Mouse (Mus musculus): Measurements from ENCODE around the gene Asb3. TPM values are rescaled to one million over a fixed set of nuclear protein-coding genes. Genes with fewer than 3 reads are reported as not detected.
A peak's percentile ranks its signal among the peaks of the same experiment; 100 is the strongest.

The Asb3 gene
- polyA plus RNA-seq, 1 experiment, result 6.4 TPM

- H3K4me3 ChIP-seq (ENCODE audit: insufficient read depth, poor library complexity, severe bottlenecking), result peak within 1 kb of the TSS; percentile 57
- H3K27me3 ChIP-seq (ENCODE audit: control insufficient read depth, insufficient read depth, insufficient read length), result no peaks in the 10 kb centered on the region
- peak within 1 kb of the TSS; percentile 74 for H3ac ChIP-seq (ENCODE audit: control insufficient read depth, insufficient read length, low read depth)
- H3K79me2 ChIP-seq (ENCODE audit: control insufficient read depth, insufficient read depth), result peaks cover 33% of the 10 kb centered on the region
- TF ChIP-seq CEBPB (IDR thresholded peaks at IDR 0.05; ENCODE audit: low read depth) (no peak), FOSL1 (IDR thresholded peaks at IDR 0.05; ENCODE audit: insufficient read depth, low read length, poor library complexity, severe bottlenecking) (no peak), USF1 (IDR thresholded peaks at IDR 0.05; ENCODE audit: low read depth) (no peak), MAX (IDR thresholded peaks at IDR 0.05) (no peak), MYOG (IDR thresholded peaks at IDR 0.05; ENCODE audit: control insufficient read depth, extremely low read depth, insufficient read length) (no peak), CTCF (IDR thresholded peaks at IDR 0.05; ENCODE audit: control insufficient read depth, insufficient read depth, insufficient read length) (no peak), MYOD1 (IDR thresholded peaks at IDR 0.05; ENCODE audit: control insufficient read depth, insufficient read length, low read depth) (no peak)
- peaks cover 6% of the 10 kb centered on the region for H3K36me3 ChIP-seq (ENCODE audit: control insufficient read depth, insufficient read depth)
- H3K79me3 ChIP-seq (ENCODE audit: low read depth), result peaks cover 15% of the 10 kb centered on the region
These were observed 100.8 kb downstream of the Asb3 start, which contains the start of gene Chac2 for GRCm38 (mm10) chr11:30985877-30986624. TSS of gene Chac2 (minus strand) at chr11:30986350.

DNA sequence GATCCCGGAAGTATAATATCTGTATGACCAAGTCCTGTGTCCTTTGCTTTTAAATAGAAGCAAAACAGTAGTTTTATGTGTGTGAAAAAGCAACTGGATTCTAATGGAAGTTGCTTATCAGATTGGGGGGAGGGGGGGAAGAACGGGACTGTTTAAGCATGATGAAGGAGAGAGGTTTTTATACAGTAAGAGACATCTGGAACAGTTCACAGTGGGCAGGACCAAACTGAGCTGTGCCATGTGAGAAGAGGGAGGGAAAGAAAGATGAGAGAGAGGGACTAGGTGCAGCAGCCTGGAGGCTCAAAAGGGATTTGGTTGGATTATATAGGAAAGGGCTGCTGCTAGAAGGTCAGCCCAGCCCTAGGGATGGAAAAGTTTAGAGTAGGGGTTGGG is 101.4 kb downstream of the Asb3 start:
- TF ChIP-seq MYOD1 (IDR thresholded peaks at IDR 0.05; ENCODE audit: control insufficient read depth, insufficient read length, low read depth) (no peak), FOSL1 (IDR thresholded peaks at IDR 0.05; ENCODE audit: insufficient read depth, low read length, poor library complexity, severe bottlenecking) (no peak), MYOG (IDR thresholded peaks at IDR 0.05; ENCODE audit: control insufficient read depth, extremely low read depth, insufficient read length) (no peak), USF1 (IDR thresholded peaks at IDR 0.05; ENCODE audit: low read depth) (no peak), CEBPB (IDR thresholded peaks at IDR 0.05; ENCODE audit: low read depth) (no peak), MAX (IDR thresholded peaks at IDR 0.05) (no peak)
- Histone ChIP-seq H3K4me3 (ENCODE audit: insufficient read depth, poor library complexity, severe bottlenecking) (peak overlapping the region; percentile 57), H3K79me3 (ENCODE audit: low read depth) (peaks cover 15% of the 10 kb centered on the region), H3ac (ENCODE audit: control insufficient read depth, insufficient read length, low read depth) (peak overlapping the region; percentile 18), H3K27me3 (ENCODE audit: control insufficient read depth, insufficient read depth, insufficient read length) (no peaks in the 10 kb centered on the region), H3K36me3 (ENCODE audit: control insufficient read depth, insufficient read depth) (peaks cover 6% of the 10 kb centered on the region), H3K79me2 (ENCODE audit: control insufficient read depth, insufficient read depth) (peaks cover 32% of the 10 kb centered on the region)

DNA sequence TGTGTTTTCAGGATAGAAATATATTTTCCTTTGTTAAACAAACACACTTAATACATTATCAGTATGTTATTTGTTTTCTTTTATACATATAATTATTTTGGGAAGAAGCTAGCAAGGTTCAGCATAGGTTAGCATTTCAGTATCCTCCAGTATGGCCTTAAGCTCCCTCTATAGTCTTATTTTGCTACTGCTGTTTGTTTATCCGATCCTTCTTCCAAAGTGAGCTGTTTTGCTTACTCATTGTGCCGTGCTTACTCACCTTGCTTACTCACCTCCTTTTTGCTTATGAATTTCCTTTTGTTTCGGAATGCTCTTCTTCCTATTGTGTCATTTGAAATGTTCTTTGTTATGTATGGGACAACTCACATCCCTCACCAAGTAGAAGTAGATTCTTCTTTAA is 111.5 kb downstream of the Asb3 start:
- Histone ChIP-seq H3ac (ENCODE audit: control insufficient read depth, insufficient read length, low read depth) (no peak overlapping the region), H3K36me3 (ENCODE audit: control insufficient read depth, insufficient read depth) (no peaks in the 10 kb centered on the region), H3K79me2 (ENCODE audit: control insufficient read depth, insufficient read depth) (no peaks in the 10 kb centered on the region), H3K79me3 (ENCODE audit: low read depth) (no peaks in the 10 kb centered on the region), H3K4me3 (ENCODE audit: insufficient read depth, poor library complexity, severe bottlenecking) (no peak overlapping the region), H3K27me3 (ENCODE audit: control insufficient read depth, insufficient read depth, insufficient read length) (no peaks in the 10 kb centered on the region)
- TF ChIP-seq CEBPB (IDR thresholded peaks at IDR 0.05; ENCODE audit: low read depth) (no peak), MYOD1 (IDR thresholded peaks at IDR 0.05; ENCODE audit: control insufficient read depth, insufficient read length, low read depth) (no peak), CTCF (IDR thresholded peaks at IDR 0.05; ENCODE audit: control insufficient read depth, insufficient read depth, insufficient read length) (no peak), FOSL1 (IDR thresholded peaks at IDR 0.05; ENCODE audit: insufficient read depth, low read length, poor library complexity, severe bottlenecking) (no peak), MYOG (IDR thresholded peaks at IDR 0.05; ENCODE audit: control insufficient read depth, extremely low read depth, insufficient read length) (no peak), MAX (IDR thresholded peaks at IDR 0.05) (no peak), USF1 (IDR thresholded peaks at IDR 0.05; ENCODE audit: low read depth) (no peak)

DNA sequence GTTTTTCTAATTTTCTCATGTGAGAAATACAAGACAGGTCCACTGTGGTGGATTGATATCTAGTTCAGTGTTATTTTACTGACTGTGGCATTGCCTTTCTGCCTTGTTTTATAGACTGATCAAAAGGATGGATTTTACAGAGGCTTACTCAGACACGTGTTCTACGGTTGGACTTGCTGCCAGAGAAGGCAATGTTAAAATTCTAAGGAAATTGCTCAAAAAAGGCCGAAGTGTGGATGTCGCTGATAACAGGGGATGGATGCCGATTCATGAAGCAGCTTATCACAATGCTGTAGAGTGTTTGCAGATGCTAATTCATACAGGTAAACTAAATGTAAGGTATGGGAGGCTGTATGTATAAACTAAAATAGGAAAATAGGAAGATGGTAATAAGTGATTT is 113.0 kb downstream of the Asb3 start:
- no peaks in the 10 kb centered on the region for H3K79me2 ChIP-seq (ENCODE audit: control insufficient read depth, insufficient read depth)
- no peaks in the 10 kb centered on the region for H3K79me3 ChIP-seq (ENCODE audit: low read depth)
- TF ChIP-seq CEBPB (IDR thresholded peaks at IDR 0.05; ENCODE audit: low read depth), result no peak
- no peak for TF ChIP-seq MYOG (IDR thresholded peaks at IDR 0.05; ENCODE audit: control insufficient read depth, extremely low read depth, insufficient read length)
- H3K27me3 ChIP-seq (ENCODE audit: control insufficient read depth, insufficient read depth, insufficient read length), result no peaks in the 10 kb centered on the region
- no peak overlapping the region for H3ac ChIP-seq (ENCODE audit: control insufficient read depth, insufficient read length, low read depth)
- no peaks in the 10 kb centered on the region for H3K36me3 ChIP-seq (ENCODE audit: control insufficient read depth, insufficient read depth)
- H3K4me3 ChIP-seq (ENCODE audit: insufficient read depth, poor library complexity, severe bottlenecking), result no peak overlapping the region

DNA sequence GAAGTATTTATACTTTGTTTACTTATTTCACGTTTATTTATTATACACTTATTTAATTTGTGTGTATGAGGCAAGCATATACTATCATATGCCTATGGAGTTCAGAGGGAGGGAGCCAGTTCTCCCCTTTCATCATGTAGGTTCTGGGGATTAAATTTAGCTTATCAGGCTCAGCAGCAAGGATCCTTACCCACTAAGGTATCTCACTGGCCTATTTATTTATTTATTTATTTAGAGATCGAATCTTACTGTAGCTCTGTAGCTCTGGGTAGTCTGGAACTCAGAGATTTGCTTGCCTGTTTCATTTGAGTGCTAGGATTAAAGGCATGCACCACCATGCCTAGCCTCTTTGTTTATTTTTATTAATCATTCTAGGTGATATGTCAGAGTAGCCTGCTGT is 113.5 kb downstream of the Asb3 start:
- H3K36me3 ChIP-seq (ENCODE audit: control insufficient read depth, insufficient read depth), result no peaks in the 10 kb centered on the region
- TF ChIP-seq CTCF (IDR thresholded peaks at IDR 0.05; ENCODE audit: control insufficient read depth, insufficient read depth, insufficient read length), result no peak
- TF ChIP-seq MAX (IDR thresholded peaks at IDR 0.05), result no peak
- TF ChIP-seq MYOD1 (IDR thresholded peaks at IDR 0.05; ENCODE audit: control insufficient read depth, insufficient read length, low read depth), result no peak
- TF ChIP-seq MYOG (IDR thresholded peaks at IDR 0.05; ENCODE audit: control insufficient read depth, extremely low read depth, insufficient read length), result no peak
- TF ChIP-seq CEBPB (IDR thresholded peaks at IDR 0.05; ENCODE audit: low read depth), result no peak
- TF ChIP-seq USF1 (IDR thresholded peaks at IDR 0.05; ENCODE audit: low read depth), result no peak
- no peak for TF ChIP-seq FOSL1 (IDR thresholded peaks at IDR 0.05; ENCODE audit: insufficient read depth, low read length, poor library complexity, severe bottlenecking)
- H3K79me3 ChIP-seq (ENCODE audit: low read depth), result no peaks in the 10 kb centered on the region
- H3ac ChIP-seq (ENCODE audit: control insufficient read depth, insufficient read length, low read depth), result no peak overlapping the region
- H3K27me3 ChIP-seq (ENCODE audit: control insufficient read depth, insufficient read depth, insufficient read length), result no peaks in the 10 kb centered on the region
- no peaks in the 10 kb centered on the region for H3K79me2 ChIP-seq (ENCODE audit: control insufficient read depth, insufficient read depth)
- H3K4me3 ChIP-seq (ENCODE audit: insufficient read depth, poor library complexity, severe bottlenecking), result no peak overlapping the region

DNA sequence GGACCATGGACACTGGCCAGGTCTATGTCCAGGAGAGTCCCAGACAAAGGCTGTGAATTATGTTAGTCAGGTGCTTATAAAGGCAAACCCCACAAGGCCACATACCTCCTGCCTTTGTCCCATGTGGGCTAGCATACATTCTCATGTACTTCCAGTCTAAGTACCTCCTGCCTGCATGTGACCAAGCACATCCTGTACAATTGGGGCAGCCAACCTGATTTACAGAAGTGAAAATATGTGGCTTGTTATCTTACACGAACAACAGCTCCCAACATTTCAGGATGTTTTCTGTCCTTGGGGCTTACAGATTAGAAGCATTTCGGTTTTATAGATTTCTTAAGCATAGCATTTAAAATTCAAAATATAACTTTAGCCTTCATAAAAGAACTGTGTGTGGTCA is 114.8 kb downstream of the Asb3 start:
- Histone ChIP-seq H3K4me3 (ENCODE audit: insufficient read depth, poor library complexity, severe bottlenecking) (no peak overlapping the region), H3K36me3 (ENCODE audit: control insufficient read depth, insufficient read depth) (no peaks in the 10 kb centered on the region), H3ac (ENCODE audit: control insufficient read depth, insufficient read length, low read depth) (no peak overlapping the region), H3K79me2 (ENCODE audit: control insufficient read depth, insufficient read depth) (no peaks in the 10 kb centered on the region), H3K27me3 (ENCODE audit: control insufficient read depth, insufficient read depth, insufficient read length) (no peaks in the 10 kb centered on the region), H3K79me3 (ENCODE audit: low read depth) (no peaks in the 10 kb centered on the region)
- TF ChIP-seq MYOD1 (IDR thresholded peaks at IDR 0.05; ENCODE audit: control insufficient read depth, insufficient read length, low read depth) (no peak), MAX (IDR thresholded peaks at IDR 0.05) (no peak), MYOG (IDR thresholded peaks at IDR 0.05; ENCODE audit: control insufficient read depth, extremely low read depth, insufficient read length) (no peak), CEBPB (IDR thresholded peaks at IDR 0.05; ENCODE audit: low read depth) (no peak), FOSL1 (IDR thresholded peaks at IDR 0.05; ENCODE audit: insufficient read depth, low read length, poor library complexity, severe bottlenecking) (no peak), CTCF (IDR thresholded peaks at IDR 0.05; ENCODE audit: control insufficient read depth, insufficient read depth, insufficient read length) (no peak), USF1 (IDR thresholded peaks at IDR 0.05; ENCODE audit: low read depth) (no peak)

All from C2C12 (cell line).